Mouse (Mus musculus) mouse trophoblast stem cell (cell line): ENCODE results near the gene Apba3.

Source experiments
- in situ Hi-C, 2 experiments: fragments of 300-500 bp; cut with MseI, MboI; formaldehyde crosslinking; loops; 2 replicates in 1 of 2; 3 replicates in 1 of 2; pipeline ENCODE4 v1.15.1; 2025

The Apba3 gene

DNA sequence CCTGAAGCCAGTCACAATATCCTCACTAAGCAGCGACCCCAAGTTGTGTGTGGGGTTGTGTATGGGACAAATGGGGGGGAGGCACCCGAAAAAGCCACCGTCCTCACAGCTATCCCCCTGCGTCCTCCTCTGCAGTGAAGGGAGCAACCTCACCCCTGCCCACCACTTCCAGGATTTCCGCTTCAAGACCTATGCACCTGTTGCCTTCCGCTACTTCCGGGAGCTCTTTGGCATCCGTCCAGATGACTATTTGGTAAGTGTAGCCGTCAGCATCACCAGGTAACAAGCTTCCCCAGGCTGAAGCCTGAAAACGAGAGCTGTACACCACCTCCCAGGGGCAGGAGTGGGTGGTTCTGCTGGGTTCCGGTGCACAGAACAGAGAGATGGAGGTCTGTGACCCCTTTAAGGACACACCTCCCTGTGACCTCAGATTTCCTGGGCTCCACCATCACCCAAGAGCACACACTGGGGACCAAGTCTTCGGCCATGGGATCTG lies 39.5 kb downstream of the Apba3 start:
- in situ Hi-C loops = no loop called here

DNA sequence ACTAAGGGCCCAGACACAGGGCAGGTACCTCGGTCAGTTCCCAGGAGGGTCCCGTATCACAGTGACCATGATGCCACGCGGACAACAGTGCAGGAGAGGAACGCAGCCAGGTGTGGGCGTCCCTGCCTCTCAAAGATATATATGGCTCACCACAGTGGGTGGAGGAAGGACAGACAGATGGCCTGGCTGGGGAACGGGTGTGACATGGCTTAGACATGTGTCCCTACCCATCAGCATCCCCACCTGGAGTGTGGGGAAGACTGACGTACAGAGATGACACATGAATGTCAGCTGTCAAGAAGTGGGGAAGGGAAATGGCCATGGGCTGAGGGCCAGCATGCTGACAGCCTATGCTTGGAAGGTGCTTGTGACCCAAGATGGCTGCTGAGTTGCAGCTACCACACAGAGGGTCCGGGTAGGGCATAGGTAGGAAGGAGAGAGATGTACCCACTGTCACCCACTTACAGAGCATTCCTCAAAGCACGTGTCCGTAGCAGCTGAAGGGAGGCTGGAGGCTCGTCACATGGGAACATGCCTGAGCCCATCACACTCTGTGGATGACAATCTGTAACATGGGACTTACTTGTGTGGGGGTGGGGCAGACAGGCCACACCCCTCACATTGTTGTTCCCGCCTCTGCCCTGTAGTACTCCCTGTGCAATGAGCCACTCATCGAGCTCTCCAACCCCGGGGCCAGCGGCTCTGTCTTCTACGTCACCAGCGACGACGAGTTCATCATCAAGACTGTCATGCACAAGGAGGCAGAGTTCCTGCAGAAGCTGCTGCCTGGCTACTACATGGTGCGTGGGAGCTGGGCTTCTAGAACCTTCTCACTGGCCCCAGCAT lies 40.3 kb downstream of the Apba3 start:
- in situ Hi-C loops = no loop called here

DNA sequence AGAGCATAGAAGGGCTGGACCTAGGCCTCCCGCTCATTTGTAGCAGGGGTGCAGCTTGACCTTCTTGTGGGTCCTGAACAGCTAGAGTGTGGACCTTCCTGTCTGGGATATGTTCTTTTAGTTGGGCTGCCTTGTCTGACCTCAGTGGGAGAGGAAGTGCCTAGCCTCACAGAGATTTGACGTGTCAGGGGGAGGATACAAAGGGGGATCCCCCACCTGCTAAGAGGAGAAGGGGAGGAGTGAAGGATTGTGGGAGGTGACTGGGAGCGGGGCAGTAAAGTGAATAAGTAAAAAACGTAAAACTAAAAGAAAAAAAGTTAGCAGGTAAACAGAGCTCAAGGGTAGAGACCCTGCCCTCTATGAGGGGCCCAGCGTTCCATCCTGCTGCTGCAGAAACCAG lies 42.8 kb downstream of the Apba3 start:
- in situ Hi-C loops = no loop called here

DNA sequence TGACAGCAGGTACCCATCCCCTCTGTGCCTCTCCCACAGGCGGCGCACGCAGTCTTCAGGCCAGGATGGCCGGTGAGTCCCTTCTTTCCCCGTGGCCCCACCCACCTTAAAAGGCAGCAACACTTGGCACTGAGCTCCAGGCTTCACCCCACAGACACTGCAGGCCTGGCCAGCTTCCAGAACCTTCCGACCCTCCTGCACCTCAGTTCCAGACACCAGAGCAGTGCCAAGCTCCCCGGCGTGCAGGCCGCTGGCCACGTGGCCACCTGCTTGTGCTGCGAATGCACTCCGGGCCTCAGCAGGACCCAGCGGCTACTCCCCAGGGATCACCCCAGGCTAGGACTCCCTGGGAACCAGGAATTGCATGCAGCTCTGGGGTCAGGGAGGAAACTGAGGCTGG lies 46.8 kb downstream of the Apba3 start:
- in situ Hi-C loops = no loop called here

DNA sequence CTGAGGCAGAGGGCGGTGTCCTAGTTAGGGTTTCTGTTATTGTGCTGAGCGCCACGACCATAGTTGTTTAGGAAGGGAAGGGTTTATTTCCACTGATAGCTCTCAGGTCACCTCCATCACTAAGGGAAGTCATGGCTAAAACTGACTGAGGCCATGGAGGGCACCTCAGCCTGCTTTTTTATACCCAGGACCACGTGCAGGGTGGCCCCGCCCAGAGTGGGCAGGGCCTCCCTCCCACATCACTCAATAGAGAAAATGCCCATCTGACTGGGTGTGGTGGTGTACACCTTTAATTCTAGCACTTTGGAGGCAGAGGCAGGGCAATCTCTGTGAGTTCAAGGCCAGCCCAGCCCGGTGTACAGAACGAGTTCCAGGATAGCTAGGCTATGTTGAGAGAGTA lies 47.4 kb downstream of the Apba3 start:
- in situ Hi-C loops = no loop called here

DNA sequence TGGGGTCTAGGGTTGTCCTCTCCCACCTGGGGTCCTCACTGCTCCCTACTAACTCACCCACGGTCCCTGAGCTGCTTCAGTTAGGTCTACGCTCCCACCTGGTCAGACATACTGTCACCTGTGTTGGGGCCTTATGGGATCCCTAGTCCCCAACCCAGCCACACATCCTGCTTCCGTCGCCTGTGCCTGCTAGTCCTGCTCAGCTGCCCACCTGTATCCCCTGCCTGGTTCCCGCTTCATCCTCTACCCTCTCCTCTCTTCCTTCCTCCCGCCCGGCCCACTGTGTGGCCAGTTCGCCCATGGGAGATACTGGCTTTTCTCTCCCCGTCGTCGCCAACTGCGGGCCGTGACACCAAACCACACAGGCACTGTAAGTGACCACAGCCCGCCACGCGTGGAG lies 48.8 kb downstream of the Apba3 start:
- in situ Hi-C loops = no loop called here

DNA sequence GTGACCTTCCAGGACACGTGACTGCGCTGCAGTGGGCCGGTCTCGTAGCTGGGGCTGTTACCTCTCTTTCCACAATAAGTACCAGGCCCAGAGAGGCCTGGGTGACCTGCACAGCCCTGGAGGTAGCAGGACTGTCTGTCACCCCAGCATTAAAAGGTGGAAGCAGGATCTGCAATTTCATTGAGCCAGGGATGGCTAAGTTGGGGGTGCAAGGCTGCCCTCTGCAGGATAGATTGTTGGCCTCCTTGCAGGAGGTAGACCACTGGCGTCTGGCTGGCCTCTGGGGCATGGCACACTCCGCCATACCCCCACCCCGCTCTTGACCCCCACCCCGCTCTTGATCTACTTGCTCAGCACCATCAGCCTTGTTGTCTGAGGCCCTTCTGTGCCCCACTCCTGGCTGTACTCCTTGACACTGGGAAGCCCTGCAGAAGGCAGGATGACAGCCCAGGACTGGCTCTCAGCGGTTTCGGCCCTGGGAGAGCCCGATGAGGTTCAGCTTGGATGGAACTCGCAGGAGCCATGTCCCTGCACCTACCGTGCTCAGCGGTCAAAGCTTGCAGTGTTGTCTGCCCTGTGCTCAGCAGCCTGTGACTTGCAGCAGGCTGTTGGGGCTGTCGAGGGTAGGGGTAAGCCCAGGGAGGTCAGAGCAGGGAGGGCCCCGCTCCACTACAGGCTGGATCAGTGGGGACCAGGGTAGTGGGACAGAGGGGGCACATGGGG lies 49.7 kb downstream of the Apba3 start:
- in situ Hi-C loops = no loop called here

DNA sequence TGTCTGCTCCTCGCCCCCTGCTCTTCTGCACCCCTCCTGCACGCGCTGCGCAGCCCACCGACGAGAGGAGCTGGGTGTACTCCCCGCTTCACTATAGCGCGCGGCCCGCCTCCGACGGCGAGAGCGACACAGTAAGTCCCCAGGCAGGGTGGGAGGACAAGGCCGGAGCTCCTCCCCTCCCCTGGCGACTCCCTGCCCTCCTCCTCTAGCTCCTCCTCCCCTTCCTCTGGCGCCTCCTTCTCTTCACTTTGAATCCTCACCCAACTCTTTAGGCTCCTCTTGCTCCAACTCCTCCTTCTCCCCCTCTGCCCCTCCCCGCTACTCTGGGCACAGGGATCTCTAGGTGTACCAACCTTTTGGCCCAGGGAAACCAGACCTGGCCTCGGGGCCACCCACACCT lies 50.5 kb downstream of the Apba3 start:
- in situ Hi-C loops = no loop called here

DNA sequence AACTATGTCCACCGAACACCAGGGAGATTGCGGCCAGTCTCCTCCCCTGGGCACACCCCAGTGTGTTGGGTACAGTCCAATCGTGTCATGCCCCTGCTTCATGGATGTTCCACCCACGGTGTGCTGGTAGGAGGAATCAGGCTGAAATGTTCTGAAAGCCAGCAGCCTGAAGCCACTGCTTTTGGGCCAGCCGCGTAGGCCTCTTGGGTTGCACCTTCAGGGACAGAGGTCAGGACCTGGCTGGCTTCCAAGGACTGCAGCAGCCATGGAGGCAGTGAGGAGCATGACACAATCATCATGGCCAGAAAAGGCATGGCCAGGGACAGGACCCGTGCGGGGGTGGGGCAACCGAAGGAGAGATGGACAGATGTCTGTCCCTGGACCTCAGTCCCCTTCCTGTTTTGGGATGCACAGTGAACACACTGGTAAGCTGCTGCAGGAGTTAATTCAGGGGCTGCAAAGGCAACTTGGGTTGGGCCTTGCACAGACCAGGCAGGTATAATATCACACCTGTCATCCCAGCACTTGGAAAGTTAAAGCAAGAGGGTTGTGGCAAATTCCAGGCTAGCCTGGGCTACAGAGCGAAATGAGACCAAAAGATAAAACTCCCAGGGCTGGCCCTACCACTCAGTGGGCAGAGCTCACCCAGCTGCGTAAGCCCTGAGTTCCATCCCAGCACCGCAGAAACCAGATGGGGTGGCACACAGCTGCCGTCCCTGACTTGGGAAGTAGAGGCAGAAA lies 52.0 kb downstream of the Apba3 start:
- in situ Hi-C loops = no loop called here

DNA sequence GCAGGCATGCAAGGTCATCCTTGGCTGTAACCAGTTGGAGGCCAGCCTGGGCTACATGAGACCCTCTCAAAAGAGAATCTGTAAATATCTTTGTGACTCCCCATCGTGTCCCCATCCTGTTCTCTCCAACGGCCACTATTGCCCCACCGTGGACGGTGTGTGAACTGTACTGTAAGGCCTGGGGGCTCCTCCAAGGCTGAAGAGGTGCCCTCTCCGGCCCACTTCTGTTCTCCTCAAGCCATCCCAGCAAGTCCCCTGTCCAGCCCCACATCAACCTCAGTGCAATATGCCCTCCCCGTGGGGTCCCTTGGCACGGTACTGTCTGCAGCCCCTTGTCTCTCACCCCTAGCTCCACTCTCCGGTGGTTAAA lies 52.6 kb downstream of the Apba3 start:
- in situ Hi-C loops = no loop called here

DNA sequence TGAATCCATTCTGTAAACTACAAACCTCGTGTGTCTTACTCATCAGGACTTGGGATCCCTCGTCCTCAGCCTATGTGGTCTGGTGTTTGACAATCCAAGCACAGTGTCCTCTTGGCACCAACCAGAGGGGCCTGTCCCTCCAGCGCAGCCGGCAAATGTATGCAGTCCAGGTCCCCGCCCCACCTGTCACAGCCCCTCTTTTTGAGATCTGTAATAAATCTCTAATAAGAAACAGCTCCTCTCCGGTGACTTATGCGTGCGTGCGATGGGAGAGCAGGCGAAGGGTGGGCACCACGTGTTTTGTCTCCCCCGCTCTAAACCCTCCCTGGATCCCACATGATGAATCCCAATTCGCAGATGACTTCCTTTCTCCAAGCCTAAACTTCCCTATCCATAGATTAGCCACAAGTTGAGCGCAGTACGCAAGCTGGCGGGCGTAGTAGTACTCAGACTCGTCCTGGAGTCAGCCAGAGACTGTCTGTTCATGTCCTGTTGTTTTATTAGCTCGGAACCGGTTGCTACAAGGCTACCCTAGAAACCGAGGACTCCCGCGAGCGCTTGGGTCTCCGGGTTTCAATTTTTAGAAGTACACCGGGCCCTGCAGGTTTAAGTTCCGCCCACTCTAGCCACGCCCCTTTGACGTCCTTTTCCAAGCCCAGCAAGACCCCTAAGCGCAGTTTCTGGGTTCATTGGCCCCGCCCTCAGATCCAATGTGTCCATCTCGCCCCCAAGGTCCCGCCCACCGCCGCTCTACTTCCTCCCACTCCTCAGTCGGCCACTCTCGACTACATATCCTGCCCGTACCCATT lies 53.2 kb downstream of the Apba3 start:
- in situ Hi-C loops = no loop called here

DNA sequence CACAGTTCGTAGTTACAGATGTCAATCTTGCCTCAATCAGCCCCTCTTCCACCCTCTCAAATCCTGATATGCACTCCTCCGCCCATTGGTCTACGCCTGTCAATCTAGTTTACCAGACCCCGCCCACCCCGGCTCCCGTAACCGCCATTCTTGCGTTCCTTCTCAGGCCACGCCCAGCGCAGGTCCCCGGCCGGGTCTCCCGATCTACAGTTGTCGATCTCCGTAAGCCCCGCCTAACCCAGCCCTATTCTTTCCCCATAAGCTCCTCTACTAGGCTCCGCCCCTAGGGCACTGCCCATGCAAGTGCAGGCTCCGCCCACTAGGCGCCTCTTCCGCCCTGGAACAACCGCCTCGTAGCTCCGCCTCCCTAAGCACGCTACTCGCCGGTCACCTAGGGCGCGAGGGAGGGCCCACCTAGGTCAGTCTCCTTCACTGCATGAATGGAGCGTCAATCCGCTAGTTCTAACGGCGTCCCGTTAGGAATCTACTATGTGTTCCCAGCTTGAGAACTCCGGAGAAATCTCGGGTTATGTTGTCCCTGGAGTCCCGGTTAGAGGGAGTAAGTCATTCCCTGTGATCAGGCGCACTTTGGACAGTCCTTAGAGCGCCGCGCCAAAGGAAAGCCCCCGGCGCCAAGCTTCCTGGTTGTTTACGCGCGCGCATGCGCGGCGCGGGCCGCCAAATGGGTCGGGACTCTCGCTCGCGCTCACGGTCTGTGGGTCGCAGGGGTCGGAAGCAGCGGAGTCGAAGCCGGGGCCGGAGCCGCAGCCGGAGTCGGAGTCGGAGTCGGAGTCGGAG lies 54.0 kb downstream of the Apba3 start, which contains the start of gene Cactin:
Gene Cactin (plus strand): TSS at position 554 of the 798 bp plus-strand sequence.
- in situ Hi-C loops = no loop called here

DNA sequence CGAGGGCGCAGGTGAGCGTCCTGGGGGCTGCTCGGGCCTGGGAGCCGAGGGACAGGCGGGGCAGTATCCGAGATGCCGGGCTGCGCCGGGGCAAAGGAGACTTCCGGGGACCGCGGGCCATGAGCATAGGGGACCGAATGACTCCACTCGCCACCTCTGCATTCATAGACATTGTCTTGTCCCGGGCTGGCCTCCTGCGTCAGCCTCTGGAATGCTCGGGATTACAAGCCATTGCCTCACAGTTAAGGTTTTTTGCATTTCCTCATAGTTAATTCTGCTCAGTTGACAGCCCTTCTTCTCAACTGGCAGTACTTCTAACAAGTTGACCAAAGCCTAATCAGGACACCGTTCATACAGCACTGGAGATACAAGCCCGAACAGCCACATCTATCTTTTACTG lies 54.7 kb downstream of the Apba3 start:
- in situ Hi-C loops = no loop called here

DNA sequence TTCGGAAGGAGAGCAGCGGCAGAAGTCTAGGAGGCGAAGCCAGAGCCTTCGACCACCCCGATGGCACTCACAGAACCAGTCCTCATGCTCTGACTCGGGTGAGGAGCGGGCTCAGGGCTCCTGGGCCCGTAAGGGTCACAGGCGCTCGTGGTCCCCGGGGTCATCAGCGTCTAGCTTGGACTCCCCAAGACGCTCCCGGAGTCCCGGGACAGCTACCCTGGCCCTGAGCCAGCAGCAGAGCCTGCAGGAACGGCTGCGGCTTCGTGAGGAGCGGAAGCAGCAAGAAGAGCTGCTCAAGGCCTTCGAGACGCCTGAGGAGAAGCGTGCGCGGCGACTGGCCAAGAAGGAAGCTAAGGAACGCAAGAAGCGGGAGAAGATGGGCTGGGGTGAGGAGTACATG lies 55.7 kb downstream of the Apba3 start:
- in situ Hi-C loops = no loop called here
